Mouse (Mus musculus): ENCODE results near the gene Vrk3.

Vrk3 gene

GRCm38 (mm10) chr7:44816470-44817021 is 68.3 kb downstream of the Vrk3 start, which contains the start of gene Atf5:
TSS of gene Atf5 (minus strand) at chr7:44816658.
- in situ Hi-C loops (cut with MboI; ENCODE audit: unreplicated experiment in 2 of 2): loop anchor here in 1 of 2 experiments (5.0 kb wide), 1 partner anchor 59 kb away; no protein-coding TSS in a partner anchor

GRCm38 (mm10) chr7:44817441-44817840 is 69.2 kb downstream of the Vrk3 start:
- in situ Hi-C loops (cut with MboI; ENCODE audit: unreplicated experiment in 2 of 2): loop anchor here in 1 of 2 experiments (5.0 kb wide), 1 partner anchor 60 kb away; no protein-coding TSS in a partner anchor

GRCm38 (mm10) chr7:44818164-44818563 is 70.0 kb downstream of the Vrk3 start:
- in situ Hi-C loops (cut with MboI; ENCODE audit: unreplicated experiment in 2 of 2): loop anchor here in 1 of 2 experiments (5.0 kb wide), 1 partner anchor 61 kb away; no protein-coding TSS in a partner anchor

GRCm38 (mm10) chr7:44818751-44819235 is 70.6 kb downstream of the Vrk3 start:
- in situ Hi-C loops (cut with MboI; ENCODE audit: unreplicated experiment in 2 of 2): loop anchor here in 1 of 2 experiments (5.0 kb wide), 1 partner anchor 61 kb away; no protein-coding TSS in a partner anchor

GRCm38 (mm10) chr7:44819391-44819790 is 71.2 kb downstream of the Vrk3 start:
- in situ Hi-C loops (cut with MboI; ENCODE audit: unreplicated experiment in 2 of 2): loop anchor here in 1 of 2 experiments (5.0 kb wide), 1 partner anchor 62 kb away; no protein-coding TSS in a partner anchor

GRCm38 (mm10) chr7:44819863-44820262 is 71.7 kb downstream of the Vrk3 start:
- in situ Hi-C loops (cut with MboI; ENCODE audit: unreplicated experiment in 2 of 2): loop anchor here in 1 of 2 experiments (5.0 kb wide), 1 partner anchor 63 kb away; no protein-coding TSS in a partner anchor

- in situ Hi-C loops (cut with MboI; ENCODE audit: unreplicated experiment in 2 of 2): no loop called here
Measured at GRCm38 (mm10) chr7:44820525-44820924, 72.3 kb downstream of the Vrk3 start.

GRCm38 (mm10) chr7:44821666-44822448 is 73.6 kb downstream of the Vrk3 start:
- in situ Hi-C loops (cut with MboI; ENCODE audit: unreplicated experiment in 2 of 2): no loop called here

GRCm38 (mm10) chr7:44823409-44823808 is 75.2 kb downstream of the Vrk3 start:
- in situ Hi-C loops (cut with MboI; ENCODE audit: unreplicated experiment in 2 of 2): no loop called here

GRCm38 (mm10) chr7:44824872-44825271 is 76.7 kb downstream of the Vrk3 start:
- in situ Hi-C loops (cut with MboI; ENCODE audit: unreplicated experiment in 2 of 2): loop anchor here in 1 of 2 experiments (5.0 kb wide), 1 partner anchor 103 kb away; no protein-coding TSS in a partner anchor

- in situ Hi-C loops (cut with MboI; ENCODE audit: unreplicated experiment in 2 of 2): loop anchor here in 1 of 2 experiments (5.0 kb wide), 1 partner anchor 104 kb away; no protein-coding TSS in a partner anchor
Measured at GRCm38 (mm10) chr7:44826771-44827170, 78.6 kb downstream of the Vrk3 start.
